Mouse (Mus musculus): ENCODE results near the gene Relt. TPM values are rescaled to one million over a fixed set of nuclear protein-coding genes. Genes with fewer than 3 reads are reported as not detected.

Relt gene
- polyA plus RNA-seq, 1 experiment = 4.6 TPM

DNA sequence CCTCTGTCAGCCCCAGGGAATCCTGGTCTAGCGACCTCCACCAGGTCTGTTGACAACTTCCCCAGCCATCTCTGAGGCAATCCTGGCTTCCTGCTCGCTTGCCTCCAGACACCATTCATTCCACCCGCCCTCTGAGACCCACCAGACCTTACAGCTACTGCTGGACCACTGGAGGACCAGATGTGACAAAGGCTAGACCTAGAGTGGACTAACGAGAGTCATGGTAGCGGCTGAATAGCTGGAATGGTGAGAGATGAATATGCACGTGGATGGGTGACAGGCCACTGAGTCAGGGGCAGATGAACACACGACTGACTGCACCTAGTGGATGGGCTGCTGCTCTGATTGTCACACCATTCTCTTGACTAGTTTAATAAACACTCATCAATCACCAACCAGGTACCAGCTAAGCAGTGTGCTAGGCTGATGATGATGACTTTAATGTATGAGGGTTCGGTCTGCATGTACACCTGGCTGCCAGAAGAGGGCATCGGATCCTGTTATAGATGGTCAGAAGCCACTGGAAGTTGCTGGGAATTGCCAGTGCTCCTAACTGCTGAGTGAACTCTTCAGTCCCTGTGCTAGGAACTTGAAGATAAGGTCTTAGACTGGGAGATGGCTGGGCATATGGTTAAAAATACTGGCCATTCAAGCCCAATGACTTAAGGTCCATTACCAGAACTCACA, 39.3 kb upstream of the Relt start:
- H3K27ac ChIP-seq (ENCODE audit: insufficient read depth, low read length) = no peak overlapping the region
- H3K4me3 ChIP-seq (ENCODE audit: insufficient read depth, low read length) = no peak overlapping the region
- H3K4me1 ChIP-seq (ENCODE audit: control insufficient read depth, insufficient read depth, low read length) = no peaks in the 10 kb centered on the region
- TF ChIP-seq CTCF (IDR thresholded peaks at IDR 0.05; ENCODE audit: borderline replicate concordance, insufficient read depth, low read length) (peak; percentile 38; the same call in 1 of the 2 replicates), POLR2A (IDR thresholded peaks at IDR 0.05; ENCODE audit: low read depth, low read length) (no peak)

DNA sequence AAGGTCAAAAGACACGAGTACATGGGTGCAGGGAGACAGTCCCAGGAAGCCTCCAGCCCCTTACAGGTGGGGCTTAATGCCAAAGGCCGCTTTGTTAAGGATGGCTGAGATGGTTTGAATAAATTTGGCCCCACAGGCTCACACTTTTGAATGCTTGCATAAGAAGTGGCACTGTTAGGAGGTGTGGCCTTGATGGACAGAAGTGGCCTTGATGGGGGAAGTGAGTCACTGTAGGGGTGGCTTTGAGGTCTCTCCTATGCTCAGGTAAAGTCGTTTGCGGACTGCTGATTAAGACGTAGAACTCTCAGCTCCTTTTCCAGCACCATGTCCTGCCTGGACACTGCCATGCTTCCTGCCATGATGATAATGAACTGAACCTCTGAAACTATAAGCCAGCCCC, 34.6 kb upstream of the Relt start:
- Histone ChIP-seq H3K4me1 (ENCODE audit: control insufficient read depth, insufficient read depth, low read length) (0 out of 2 replicates have a peak, but pooled peaks cover 3% of the 10 kb centered on the region), H3K27ac (ENCODE audit: insufficient read depth, low read length) (no peak overlapping the region), H3K4me3 (ENCODE audit: insufficient read depth, low read length) (no peak overlapping the region)
- TF ChIP-seq POLR2A (IDR thresholded peaks at IDR 0.05; ENCODE audit: low read depth, low read length) (no peak), CTCF (IDR thresholded peaks at IDR 0.05; ENCODE audit: borderline replicate concordance, insufficient read depth, low read length) (no peak)

DNA sequence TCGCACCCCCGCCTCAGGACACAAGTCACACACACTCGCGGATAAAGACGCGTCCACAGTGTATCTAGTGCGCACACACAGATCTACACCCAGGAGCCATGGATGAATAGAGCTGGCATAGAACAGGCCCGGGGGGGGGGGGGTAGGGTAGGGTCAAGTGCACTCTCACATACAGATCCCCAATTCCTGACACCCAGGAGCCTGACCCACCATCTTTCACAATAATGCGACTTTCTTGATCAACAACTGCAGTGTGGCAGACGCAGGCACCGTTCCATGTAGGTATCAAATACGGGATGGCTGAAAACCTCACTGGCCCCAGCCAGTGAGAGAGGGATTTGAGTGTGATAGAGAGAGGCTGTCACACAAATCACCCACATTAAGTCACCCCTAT, 31.6 kb upstream of the Relt start:
- no peak overlapping the region for H3K27ac ChIP-seq (ENCODE audit: insufficient read depth, low read length)
- TF ChIP-seq CTCF (IDR thresholded peaks at IDR 0.05; ENCODE audit: borderline replicate concordance, insufficient read depth, low read length) (no peak), POLR2A (IDR thresholded peaks at IDR 0.05; ENCODE audit: low read depth, low read length) (no peak)

DNA sequence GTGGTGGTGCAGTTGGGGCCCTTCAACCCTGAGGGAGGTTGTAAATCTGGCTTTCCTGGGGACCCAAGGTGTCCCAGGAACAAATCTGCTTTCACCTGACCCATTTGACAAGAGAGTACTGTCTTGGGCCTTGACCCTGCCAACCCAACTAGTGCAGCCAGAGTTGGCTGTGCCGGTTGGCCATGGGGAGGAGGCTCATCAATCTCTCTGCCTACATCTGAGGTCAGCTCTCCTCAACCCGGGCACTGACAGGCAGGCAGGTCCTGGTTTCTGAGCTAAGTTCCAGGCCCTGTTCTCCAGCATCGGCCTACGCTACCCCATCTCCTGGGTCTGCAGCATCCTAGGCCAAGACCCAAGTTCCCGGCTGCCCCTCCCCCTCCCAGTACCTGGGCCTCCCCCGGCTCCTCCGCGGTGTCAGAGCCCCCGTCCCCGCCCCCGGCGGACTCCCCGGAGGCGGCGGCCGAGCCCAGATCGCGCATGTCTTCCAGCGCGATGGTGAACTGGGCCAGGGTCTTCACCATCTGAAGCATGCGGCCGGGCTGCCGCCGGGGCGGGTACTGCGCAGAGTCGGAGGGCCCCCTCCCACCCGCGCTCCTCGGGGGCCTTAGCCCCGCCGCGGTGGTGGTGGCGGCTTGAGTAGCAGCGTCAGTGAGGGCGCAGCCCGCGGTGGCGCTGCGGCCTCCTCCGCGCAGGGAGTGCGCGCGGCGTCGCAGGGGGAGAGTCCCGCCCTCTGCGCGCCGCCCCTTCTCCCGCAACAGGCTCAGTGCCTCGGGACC, 31.0 kb upstream of the Relt start:
- H3K4me3 ChIP-seq (ENCODE audit: insufficient read depth, low read length) = peak overlapping the region; percentile 17

More for the DNA sequence above, 31.6 kb upstream of the Relt start:
- peak overlapping the region; percentile 17 for H3K4me3 ChIP-seq (ENCODE audit: insufficient read depth, low read length)
- H3K4me1 ChIP-seq (ENCODE audit: control insufficient read depth, insufficient read depth, low read length) = 0 out of 2 replicates have a peak, but pooled peaks cover 3% of the 10 kb centered on the region

DNA sequence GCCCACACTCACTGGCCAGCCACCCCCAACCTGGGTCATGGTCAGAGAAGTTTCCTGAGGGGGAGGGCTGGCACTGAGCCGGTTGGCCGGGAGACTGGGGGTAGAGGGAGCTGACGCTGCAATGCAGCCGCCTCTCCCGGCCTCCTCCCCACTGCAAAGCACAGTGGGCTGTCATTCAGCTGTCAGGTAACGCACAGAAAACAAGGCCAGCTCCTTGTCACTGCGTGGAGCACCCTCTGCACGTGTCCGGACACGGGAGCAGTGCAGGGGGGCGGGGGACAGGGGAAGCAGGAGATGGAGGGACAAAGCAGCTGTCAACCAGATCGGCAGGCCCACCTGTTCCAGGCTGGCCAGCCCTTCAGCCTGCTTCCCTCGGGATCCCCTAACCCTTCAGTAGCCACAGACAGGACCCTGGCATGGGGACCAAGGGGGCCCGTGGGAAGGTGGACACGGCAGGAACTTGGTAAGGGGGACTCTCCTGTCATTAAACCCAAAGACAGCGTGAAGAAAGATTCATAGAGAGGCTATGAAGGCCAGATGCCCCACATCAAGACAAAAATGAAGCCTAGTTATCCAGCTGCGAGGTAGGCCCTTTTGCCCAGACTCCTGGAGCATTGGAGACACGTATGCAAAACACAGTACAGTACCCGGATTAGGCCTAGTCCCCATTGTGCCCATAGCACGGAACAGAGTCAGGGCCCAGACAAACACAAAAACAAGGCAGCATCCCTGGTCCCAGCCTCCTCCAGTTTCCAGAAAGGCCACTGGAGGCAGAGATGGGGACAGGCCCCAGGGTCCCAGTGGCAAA, 30.2 kb upstream of the Relt start:
- Histone ChIP-seq H3K4me1 (ENCODE audit: control insufficient read depth, insufficient read depth, low read length) (0 out of 2 replicates have a peak, but pooled peaks cover 3% of the 10 kb centered on the region), H3K27ac (ENCODE audit: insufficient read depth, low read length) (no peak overlapping the region), H3K4me3 (ENCODE audit: insufficient read depth, low read length) (no peak overlapping the region)
- TF ChIP-seq CTCF (IDR thresholded peaks at IDR 0.05; ENCODE audit: borderline replicate concordance, insufficient read depth, low read length) = no peak
- no peak for TF ChIP-seq POLR2A (IDR thresholded peaks at IDR 0.05; ENCODE audit: low read depth, low read length)

More for the DNA sequence above, 31.0 kb upstream of the Relt start:
- no peak overlapping the region for H3K27ac ChIP-seq (ENCODE audit: insufficient read depth, low read length)
- 0 out of 2 replicates have a peak, but pooled peaks cover 3% of the 10 kb centered on the region for H3K4me1 ChIP-seq (ENCODE audit: control insufficient read depth, insufficient read depth, low read length)
- no peak for TF ChIP-seq POLR2A (IDR thresholded peaks at IDR 0.05; ENCODE audit: low read depth, low read length)
- TF ChIP-seq CTCF (IDR thresholded peaks at IDR 0.05; ENCODE audit: borderline replicate concordance, insufficient read depth, low read length) = no peak

DNA sequence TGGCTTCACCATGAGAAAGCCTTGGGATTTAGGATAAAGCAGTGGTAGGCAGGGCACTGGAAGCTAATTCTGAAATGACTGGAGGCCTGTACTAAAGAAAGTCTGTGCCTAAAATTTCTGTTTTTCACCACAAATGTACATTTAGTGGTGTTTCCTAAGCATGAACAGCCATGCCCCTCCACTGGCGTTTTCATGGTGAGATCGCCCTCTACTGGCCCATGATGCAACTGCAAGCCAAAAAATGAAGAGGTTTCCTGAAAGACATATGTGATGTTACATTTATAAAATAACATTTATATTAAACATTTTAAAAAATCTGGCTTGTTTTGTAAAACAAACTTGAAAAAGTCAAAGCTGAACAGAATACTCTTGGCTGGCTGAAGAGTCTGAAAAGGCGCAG, 23.3 kb upstream of the Relt start:
- TF ChIP-seq CTCF (IDR thresholded peaks at IDR 0.05; ENCODE audit: borderline replicate concordance, insufficient read depth, low read length) = peak; percentile 60; the same call in 1 of the 2 replicates
- TF ChIP-seq POLR2A (IDR thresholded peaks at IDR 0.05; ENCODE audit: low read depth, low read length) = no peak
- no peak overlapping the region for H3K4me3 ChIP-seq (ENCODE audit: insufficient read depth, low read length)
- no peaks in the 10 kb centered on the region for H3K4me1 ChIP-seq (ENCODE audit: control insufficient read depth, insufficient read depth, low read length)
- H3K27ac ChIP-seq (ENCODE audit: insufficient read depth, low read length) = no peak overlapping the region

DNA sequence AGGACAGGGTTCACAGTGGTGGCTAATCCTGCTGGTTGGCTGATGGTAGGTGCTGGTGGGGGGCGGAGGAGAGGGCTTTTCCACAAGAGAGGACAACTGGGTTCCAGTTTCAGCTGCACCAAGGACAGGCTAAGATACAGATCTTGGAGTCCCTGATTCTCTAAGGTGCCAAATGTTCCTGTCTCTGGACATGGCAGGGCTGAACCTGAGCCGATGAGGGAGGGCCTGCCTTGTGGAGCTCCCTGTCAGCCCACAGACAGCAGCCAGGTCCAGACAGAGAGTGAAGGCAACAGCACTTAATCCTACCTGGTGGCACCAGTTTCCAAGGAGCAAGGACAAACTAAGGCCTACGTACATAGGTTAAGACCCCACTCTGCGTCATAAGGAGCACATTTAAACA, 21.2 kb upstream of the Relt start:
- no peak overlapping the region for H3K4me3 ChIP-seq (ENCODE audit: insufficient read depth, low read length)
- H3K27ac ChIP-seq (ENCODE audit: insufficient read depth, low read length) = no peak overlapping the region
- TF ChIP-seq POLR2A (IDR thresholded peaks at IDR 0.05; ENCODE audit: low read depth, low read length) (no peak), CTCF (IDR thresholded peaks at IDR 0.05; ENCODE audit: borderline replicate concordance, insufficient read depth, low read length) (no peak)
- H3K4me1 ChIP-seq (ENCODE audit: control insufficient read depth, insufficient read depth, low read length) = no peaks in the 10 kb centered on the region

DNA sequence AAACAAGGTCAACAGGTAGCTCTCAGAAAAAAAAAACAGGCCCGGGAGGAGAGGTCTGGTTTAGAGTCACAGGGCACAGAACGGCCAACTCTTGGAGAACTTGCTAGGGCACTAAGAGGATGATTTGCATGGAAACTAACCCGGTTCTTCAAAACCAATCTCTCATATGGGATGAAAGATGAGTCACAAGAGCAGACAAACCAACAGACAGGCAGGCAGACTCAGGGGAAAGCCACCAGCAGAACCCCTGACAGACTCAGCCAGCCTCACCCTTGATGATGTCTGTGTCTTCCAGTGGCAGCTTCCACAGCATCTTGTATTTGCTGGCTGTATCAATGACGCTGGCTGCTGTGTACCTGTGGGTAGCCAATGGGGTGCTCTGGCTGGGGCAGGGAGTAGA, 18.7 kb upstream of the Relt start:
- no peaks in the 10 kb centered on the region for H3K4me1 ChIP-seq (ENCODE audit: control insufficient read depth, insufficient read depth, low read length)
- TF ChIP-seq POLR2A (IDR thresholded peaks at IDR 0.05; ENCODE audit: low read depth, low read length) = no peak
- no peak for TF ChIP-seq CTCF (IDR thresholded peaks at IDR 0.05; ENCODE audit: borderline replicate concordance, insufficient read depth, low read length)
- H3K4me3 ChIP-seq (ENCODE audit: insufficient read depth, low read length) = no peak overlapping the region
- no peak overlapping the region for H3K27ac ChIP-seq (ENCODE audit: insufficient read depth, low read length)

DNA sequence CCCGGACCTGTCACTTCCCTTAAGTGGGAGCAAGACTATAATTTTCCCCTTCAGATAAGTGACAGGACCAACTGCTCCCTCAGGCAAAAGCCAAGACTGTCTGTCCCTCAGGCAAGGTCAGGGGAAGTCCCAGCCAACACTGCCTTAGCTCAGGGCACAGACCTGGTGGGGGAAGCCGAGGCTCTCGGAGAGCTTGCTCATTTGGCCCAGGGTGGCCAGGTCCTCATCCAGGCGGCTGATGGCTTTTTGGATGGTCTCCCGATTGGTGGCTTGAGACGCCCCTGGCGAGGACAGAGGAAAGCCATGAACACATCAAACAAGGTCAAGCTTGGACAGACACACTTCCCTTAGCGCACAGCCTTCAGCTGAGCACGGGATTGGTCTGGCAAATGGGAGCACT, 18.3 kb upstream of the Relt start:
- H3K4me1 ChIP-seq (ENCODE audit: control insufficient read depth, insufficient read depth, low read length) = no peaks in the 10 kb centered on the region
- TF ChIP-seq CTCF (IDR thresholded peaks at IDR 0.05; ENCODE audit: borderline replicate concordance, insufficient read depth, low read length) (no peak), POLR2A (IDR thresholded peaks at IDR 0.05; ENCODE audit: low read depth, low read length) (no peak)
- H3K4me3 ChIP-seq (ENCODE audit: insufficient read depth, low read length) = no peak overlapping the region
- H3K27ac ChIP-seq (ENCODE audit: insufficient read depth, low read length) = no peak overlapping the region
